Mouse (Mus musculus) mammary gland, adult 2 months (tissue): ENCODE data around the gene Cmtm2b. TPM values are rescaled to one million over a fixed set of nuclear protein-coding genes. Genes with fewer than 3 reads are reported as not detected.

Experiments used
- polyA plus RNA-seq: library from polyadenylated mRNA; depleted of rRNA; stranded (reverse); fragments of >200 nt; gene quantifications from 2 replicates; pipeline ENCODE4 v1.2.3, GENCODE M21; 2012; ENCODE audit warnings: low replicate concordance; rRNA removed

Cmtm2b gene
- 0.23 TPM in 1 of 2 replicates, not detected in the other for polyA plus RNA-seq

DNA sequence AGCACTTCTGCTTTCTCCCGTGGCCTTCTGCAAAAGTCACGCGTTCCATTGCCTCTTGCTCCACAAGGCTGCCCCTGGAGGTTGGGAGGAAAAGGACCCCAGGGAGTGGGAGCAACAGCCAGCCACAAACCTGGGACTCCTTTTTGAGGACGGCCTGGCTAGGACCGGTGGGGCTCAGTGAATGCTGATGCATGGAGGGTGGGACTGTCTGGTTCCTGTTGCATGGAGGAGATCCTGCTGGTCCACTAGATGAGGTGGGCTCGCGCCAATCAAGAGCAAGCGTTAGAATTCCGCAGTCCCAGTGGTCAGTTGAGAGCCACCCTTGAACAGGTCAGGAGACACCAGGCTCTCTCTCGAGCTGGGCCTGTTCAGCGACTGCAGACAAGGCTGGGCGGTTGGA is at the start of gene Cmtm2b:
Gene Cmtm2b (plus strand): TSS at position 301 of the 400 bp plus-strand sequence.

DNA sequence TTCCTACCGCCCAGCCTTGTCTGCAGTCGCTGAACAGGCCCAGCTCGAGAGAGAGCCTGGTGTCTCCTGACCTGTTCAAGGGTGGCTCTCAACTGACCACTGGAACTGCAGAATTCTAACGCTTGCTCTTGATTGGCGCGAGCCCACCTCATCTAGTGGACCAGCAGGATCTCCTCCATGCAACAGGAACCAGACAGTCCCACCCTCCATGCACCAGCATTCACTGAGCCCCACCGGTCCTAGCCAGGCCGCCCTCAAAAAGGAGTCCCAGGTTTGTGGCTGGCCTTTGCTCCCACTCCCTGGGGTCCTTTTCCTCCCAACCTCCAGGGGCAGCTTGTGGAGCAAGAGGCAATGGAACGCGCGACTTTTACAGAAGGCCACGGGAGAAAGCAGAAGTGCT is 28.9 kb upstream of the Cmtm2b start, which contains the start of gene Cmtm2a:
Gene Cmtm2a (minus strand): TSS at position 101 of the 400 bp plus-strand sequence.

DNA sequence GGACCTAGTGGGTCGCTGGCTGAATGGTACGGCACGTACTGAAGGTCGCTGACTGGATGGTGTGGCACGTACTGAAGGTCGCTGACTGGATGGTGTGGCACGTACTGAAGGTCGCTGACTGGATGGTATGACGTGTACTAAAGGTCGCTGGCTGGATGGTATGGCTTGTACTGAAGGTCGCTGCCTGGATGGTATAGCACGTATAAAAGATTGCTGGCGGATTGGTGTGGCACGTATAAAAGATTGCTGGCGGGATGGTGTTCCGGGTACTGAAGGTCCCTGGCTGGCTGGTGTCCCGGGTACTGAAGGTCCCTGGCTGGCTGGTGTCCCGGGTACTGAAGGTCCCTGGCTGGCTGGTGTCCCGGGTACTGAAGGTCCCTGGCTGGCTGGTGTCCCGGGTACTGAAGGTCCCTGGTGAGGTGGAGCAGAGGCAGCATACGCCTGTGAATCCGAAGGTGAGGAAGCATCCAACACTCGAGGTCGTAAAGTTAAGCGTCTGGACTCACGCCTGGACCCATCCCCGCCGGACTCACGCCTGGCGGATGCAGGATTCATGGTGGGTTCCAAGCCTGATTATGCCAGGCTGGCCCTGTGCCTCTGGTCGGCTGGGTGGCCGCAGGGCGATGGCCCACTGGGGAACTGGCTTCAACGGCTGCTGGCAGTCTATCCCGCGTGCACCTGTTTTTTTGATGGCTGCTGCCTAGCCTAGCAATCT is 12.4 kb upstream of the Cmtm2b start, which contains the start of the genes Gm45711 and Cmtm1:
Gene Gm45711 (minus strand): TSS at position 641 of the 715 bp plus-strand sequence.
Gene Cmtm1 (minus strand): TSS at position 705 of the 715 bp plus-strand sequence.

DNA sequence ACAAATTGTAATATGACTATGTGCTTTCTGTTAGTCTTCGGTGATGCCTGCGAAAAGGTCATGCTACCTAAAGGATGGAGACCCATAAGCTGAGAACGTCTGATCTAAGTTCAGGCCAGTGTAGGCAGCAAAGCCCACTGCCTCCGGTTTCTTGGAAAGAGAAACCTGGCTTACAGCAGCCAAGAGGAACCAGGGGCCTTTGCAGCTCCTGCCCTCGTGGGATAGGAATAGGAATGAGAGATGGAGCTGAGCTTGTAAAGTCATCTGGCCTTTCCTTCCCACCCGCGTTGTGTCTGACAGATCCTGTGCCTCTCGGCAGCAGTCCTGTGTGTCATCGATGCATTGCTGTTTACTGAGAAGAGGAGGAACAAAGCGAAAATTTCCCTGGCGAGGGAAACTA is 763 bp upstream of the Cmtm2b start, which contains the start of gene Gm11020:
Gene Gm11020 (plus strand): TSS at position 301 of the 400 bp plus-strand sequence.

DNA sequence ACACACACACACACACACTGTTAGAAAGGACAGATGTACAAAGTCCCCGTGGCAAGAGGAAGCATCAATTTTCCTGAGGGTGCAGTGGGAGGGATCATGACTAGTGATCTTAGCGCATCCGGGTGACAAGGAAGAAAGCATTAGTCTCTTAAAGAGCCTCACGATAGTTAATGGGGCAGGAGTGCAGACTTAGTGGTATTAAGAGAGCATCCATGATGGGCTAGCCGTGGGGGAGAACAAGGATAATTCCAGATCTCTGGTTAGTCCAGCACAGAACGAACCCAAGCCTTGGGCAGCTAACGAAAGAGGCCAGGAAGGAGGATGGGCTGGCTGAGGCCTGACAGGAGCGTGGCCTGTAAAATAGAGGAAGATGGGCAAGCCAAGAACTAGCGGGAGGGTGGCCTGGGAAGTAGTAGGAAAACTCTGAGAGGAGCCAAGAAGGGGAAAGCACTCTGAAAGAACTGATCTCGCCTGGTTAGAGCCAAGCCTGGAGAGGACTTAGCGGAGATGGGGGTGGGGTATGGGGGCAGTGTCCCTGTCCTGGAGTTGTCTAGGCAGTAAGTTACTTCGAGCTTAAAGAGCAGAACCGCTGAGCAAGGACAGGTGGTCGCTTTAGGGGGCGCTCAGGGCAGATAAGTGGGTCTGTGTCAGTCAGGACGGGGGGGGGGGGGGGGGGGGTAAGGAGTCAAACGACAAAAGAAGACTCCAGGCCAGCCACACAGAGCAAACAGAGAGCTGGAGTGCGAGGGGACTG is 17.4 kb downstream of the Cmtm2b start, which contains the start of gene Cmtm3:
Gene Cmtm3 (plus strand): TSS at position 182 of the 754 bp plus-strand sequence.

Other genes starting within 250 kb of the Cmtm2b start
- 99.8 and 107 TPM in 2 replicates for gene Cdh5, start 220.6 kb upstream of the Cmtm2b start, polyA plus RNA-seq
- gene Bean1, start 151.8 kb upstream of the Cmtm2b start, polyA plus RNA-seq = 1.7 and 1.8 TPM in 2 replicates
- 32.8 and 33.2 TPM in 2 replicates for gene Tk2, start 73.7 kb upstream of the Cmtm2b start, polyA plus RNA-seq
- 6.5 and 12.9 TPM in 2 replicates for gene Cklf, start 71.4 kb upstream of the Cmtm2b start, polyA plus RNA-seq
- gene Cmtm2a, start 29.0 kb upstream of the Cmtm2b start, polyA plus RNA-seq = not detected in 2 replicates
- gene Gm45711, start 12.1 kb upstream of the Cmtm2b start, polyA plus RNA-seq = not detected in 2 replicates
- gene Cmtm1, start 12.1 kb upstream of the Cmtm2b start, polyA plus RNA-seq = not detected in 2 replicates
- not detected in 2 replicates for gene Gm11020, start 663 bp upstream of the Cmtm2b start, polyA plus RNA-seq
- gene Cmtm3, start 17.2 kb downstream of the Cmtm2b start, polyA plus RNA-seq = 187 and 269 TPM in 2 replicates
- gene Cmtm4, start 73.6 kb downstream of the Cmtm2b start, polyA plus RNA-seq = 8.6 and 12.2 TPM in 2 replicates
- gene Dync1li2, start 120.8 kb downstream of the Cmtm2b start, polyA plus RNA-seq = 8.6 and 20.6 TPM in 2 replicates
- gene Terb1, start 187.7 kb downstream of the Cmtm2b start, polyA plus RNA-seq = 0.09 and 0.16 TPM in 2 replicates
- 5.0 and 16.3 TPM in 2 replicates for gene Nae1, start 212.4 kb downstream of the Cmtm2b start, polyA plus RNA-seq
- gene Car7, start 212.5 kb downstream of the Cmtm2b start, polyA plus RNA-seq = 5.7 and 6.5 TPM in 2 replicates